Mouse (Mus musculus) bone marrow, adult 2 months (tissue): Measurements from ENCODE around the gene Xpr1. TPM values are rescaled to one million over a fixed set of nuclear protein-coding genes. Genes with fewer than 3 reads are reported as not detected.

Source experiments
- H3K27ac ChIP-seq: fragments of 200-500 bp; 2 replicates; pipeline ENCODE4 v1.5.1; 2012; ENCODE audit warnings: low read depth, mild to moderate bottlenecking, control low read depth, inconsistent platforms, low read length; ENCODE audit not compliant: control insufficient read depth, poor library complexity, insufficient read depth
- H3K4me1 ChIP-seq: fragments of 200-500 bp; 2 replicates; pipeline ENCODE4 v1.6.1; 2011; ENCODE audit warnings: low read length; ENCODE audit not compliant: control insufficient read depth, insufficient read depth
- H3K4me3 ChIP-seq: fragments of 200-500 bp; replicated peaks from 2 replicates; pipeline ENCODE3; 2011; ENCODE audit warnings: mild to moderate bottlenecking, low read depth, low read length, control low read depth; ENCODE audit not compliant: control insufficient read depth
- CTCF ChIP-seq: fragments of 200-500 bp; IDR thresholded peaks from 2 replicates; pipeline ENCODE4 v1.5.1; 2011; ENCODE audit warnings: low read length, control low read depth; ENCODE audit not compliant: control insufficient read depth, insufficient read depth
- POLR2A ChIP-seq: fragments of 200-500 bp; IDR thresholded peaks from 2 replicates; pipeline ENCODE4 v1.6.1; 2011; ENCODE audit warnings: low read depth, mild to moderate bottlenecking, control low read depth, low read length, borderline replicate concordance; ENCODE audit not compliant: control insufficient read depth
- WGBS: fragments of 180-500 bp; shearing (Covaris S2); methylation state at CpG from one replicate; pipeline ENCODE4 v1.1.7; 2018; 5-methylcytosine and 5-hydroxymethylcytosine counted together
- polyA plus RNA-seq: library from polyadenylated mRNA; stranded (reverse); fragments of >200 nt; gene quantifications from 2 replicates; pipeline ENCODE4 v1.2.4, GENCODE M21; 2011; ENCODE audit warnings: low replicate concordance; ENCODE audit not compliant: missing spikeins, insufficient read depth, insufficient read length

The Xpr1 gene
- polyA plus RNA-seq, 1 experiment = 8.4 TPM

DNA sequence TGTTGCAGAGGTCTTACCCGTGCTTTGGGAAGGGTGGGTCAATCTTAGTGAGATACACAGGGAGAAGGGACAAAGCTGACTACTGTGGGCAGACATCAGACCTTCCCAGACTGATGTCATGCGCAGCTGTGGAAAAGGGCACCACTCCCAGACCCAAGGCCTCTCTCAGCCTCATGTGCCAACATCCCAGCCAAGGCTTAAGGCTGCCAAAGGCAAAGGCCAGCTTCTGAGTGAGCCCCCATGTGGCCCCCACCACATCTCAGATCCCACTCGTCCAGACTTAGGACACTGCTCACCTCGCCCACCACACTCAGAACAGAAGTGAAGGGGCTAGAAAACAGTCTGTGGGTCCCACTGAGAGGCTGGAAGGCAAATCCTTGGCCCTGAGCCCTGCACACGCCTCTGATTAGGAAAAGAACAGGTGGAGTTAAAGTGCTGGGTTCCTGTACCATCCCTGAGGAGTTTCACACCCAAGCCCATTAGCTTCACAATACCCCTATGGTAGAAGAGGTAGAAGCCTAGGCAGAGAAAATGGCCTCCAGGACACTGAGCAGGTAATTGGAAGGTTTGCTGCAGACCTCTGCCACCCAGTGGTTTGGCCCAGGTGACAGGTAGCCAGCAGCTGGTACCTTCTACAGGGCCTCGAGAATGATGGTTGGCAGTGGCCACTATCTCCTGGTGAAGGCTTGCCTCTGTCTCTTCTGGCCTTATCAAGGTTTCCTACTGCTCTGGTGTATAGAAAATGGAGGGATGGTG, 177.1 kb downstream of the Xpr1 start:
- Histone ChIP-seq H3K4me3 (no peak overlapping the region), H3K4me1 (no peaks in the 10 kb centered on the region), H3K27ac (no peak overlapping the region)
- WGBS = 75% methylated on average over 6 of the region's 6 CpGs
- TF ChIP-seq POLR2A (no peak), CTCF (no peak)

DNA sequence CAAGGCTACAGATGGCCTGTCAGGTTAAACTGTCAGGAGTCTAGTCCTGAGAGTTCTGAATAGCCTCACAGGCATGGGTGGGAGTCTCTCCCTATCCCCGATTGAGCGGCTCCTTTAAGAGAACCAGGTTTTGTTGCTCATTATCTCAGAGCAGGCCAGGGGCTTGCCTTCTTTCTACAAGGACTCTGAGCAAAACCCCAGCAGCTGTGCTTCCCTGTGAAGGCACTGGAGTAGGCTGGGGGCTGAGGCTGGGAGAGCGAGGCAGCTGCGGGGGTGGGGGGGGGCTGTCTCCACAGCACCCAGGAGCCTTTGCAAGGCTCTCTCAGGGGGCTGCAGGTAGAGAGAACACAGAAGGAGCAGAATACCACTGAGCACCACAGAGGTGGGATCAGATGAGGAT, 178.0 kb downstream of the Xpr1 start:
- H3K4me1 ChIP-seq = no peaks in the 10 kb centered on the region
- TF ChIP-seq POLR2A (no peak), CTCF (no peak)
- no peak overlapping the region for H3K4me3 ChIP-seq
- 92% methylated on average over 4 of the region's 4 CpGs for WGBS
- H3K27ac ChIP-seq = no peak overlapping the region

GRCm38 (mm10) chr1:155238126-155238525, 179.1 kb downstream of the Xpr1 start:
- Histone ChIP-seq H3K4me3 (no peak overlapping the region), H3K27ac (no peak overlapping the region), H3K4me1 (peaks cover 7% of the 10 kb centered on the region)
- TF ChIP-seq POLR2A (no peak), CTCF (no peak)
- WGBS = 82% methylated on average over 5 of the region's 5 CpGs

- TF ChIP-seq CTCF (no peak), POLR2A (no peak)
- H3K4me1 ChIP-seq = peaks cover 7% of the 10 kb centered on the region
- no peak overlapping the region for H3K4me3 ChIP-seq
- 83% methylated on average over 11 of the region's 11 CpGs for WGBS
- H3K27ac ChIP-seq = no peak overlapping the region
Observed at GRCm38 (mm10) chr1:155237390-155237789, 179.8 kb downstream of the Xpr1 start.

GRCm38 (mm10) chr1:155236306-155237024, 180.8 kb downstream of the Xpr1 start:
- Histone ChIP-seq H3K27ac (no peak overlapping the region), H3K4me3 (no peak overlapping the region), H3K4me1 (peaks cover 7% of the 10 kb centered on the region)
- TF ChIP-seq CTCF (no peak), POLR2A (no peak)
- 81% methylated on average over 13 of the region's 13 CpGs for WGBS

- TF ChIP-seq POLR2A (no peak), CTCF (no peak)
- Histone ChIP-seq H3K4me3 (no peak overlapping the region), H3K27ac (no peak overlapping the region), H3K4me1 (peaks cover 7% of the 10 kb centered on the region)
- 73% methylated on average over 2 of the region's 2 CpGs for WGBS
Observed at GRCm38 (mm10) chr1:155235641-155236040, 181.6 kb downstream of the Xpr1 start.

DNA sequence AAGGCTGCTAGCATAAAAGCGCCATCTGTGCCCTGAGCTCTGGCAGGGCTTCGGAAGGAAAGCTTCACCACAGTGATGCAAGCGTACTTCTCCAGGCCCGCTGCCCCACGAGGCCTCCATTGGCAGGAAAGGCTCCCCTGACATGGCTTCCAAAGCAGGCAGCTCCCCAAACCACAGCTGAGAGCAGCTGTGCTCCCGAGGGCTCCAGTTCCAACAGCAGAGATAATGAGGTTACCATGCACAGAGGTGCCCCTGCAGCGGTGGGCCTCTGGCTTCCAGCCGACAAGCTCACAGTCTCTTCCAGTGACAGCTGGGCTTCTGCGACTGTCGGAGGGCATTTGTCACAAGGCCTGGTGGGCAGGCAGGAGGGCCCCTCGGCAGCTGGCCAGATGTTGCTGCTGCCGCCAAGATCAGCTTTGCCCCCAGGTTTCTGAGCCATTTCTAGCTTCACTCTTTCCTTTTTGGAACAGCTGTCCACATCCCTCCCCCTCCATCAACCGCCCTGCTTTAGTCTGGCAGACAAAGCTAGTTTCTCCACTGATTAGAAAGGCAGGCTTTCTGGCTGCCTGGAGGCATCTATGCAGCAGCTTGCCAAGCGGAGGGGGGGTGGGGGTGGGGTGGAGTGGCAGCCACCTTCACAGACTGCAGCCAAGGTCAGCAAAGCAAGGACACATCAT, 183.1 kb downstream of the Xpr1 start:
- no peak overlapping the region for H3K27ac ChIP-seq

GRCm38 (mm10) chr1:155233378-155233777, 183.8 kb downstream of the Xpr1 start:
- Histone ChIP-seq H3K27ac (no peak overlapping the region), H3K4me3 (no peak overlapping the region), H3K4me1 (peaks cover 7% of the 10 kb centered on the region)
- peak; percentile 2; the same call in 1 of the 2 replicates for TF ChIP-seq CTCF
- TF ChIP-seq POLR2A = no peak
- WGBS = 57% methylated on average over 9 of the region's 9 CpGs

More for the DNA sequence above, 183.1 kb downstream of the Xpr1 start:
- H3K4me3 ChIP-seq = no peak overlapping the region
- WGBS = 12% methylated on average over 14 of the region's 14 CpGs
- peaks cover 7% of the 10 kb centered on the region for H3K4me1 ChIP-seq
- TF ChIP-seq POLR2A (no peak), CTCF (no peak)
